Mouse (Mus musculus): Measurements from ENCODE around the gene Ube2e2.
"Not testable (repeated sequence)": the region's sequence is repeated elsewhere in the genome, so short reads cannot be mapped to it uniquely, and the experiment has no call there.

The Ube2e2 gene

GRCm38 (mm10) chr14:18754001-18754400 lies 140.1 kb downstream of the Ube2e2 start:
- DNase-seq (ENCODE audit: low spot score in 2 of 2): no peak

- DNase-seq (ENCODE audit: low spot score in 2 of 2): no peak
These were observed 162.9 kb downstream of the Ube2e2 start for GRCm38 (mm10) chr14:18731154-18731553.

- no peak for DNase-seq (ENCODE audit: low spot score in 2 of 2)
These were observed 173.2 kb downstream of the Ube2e2 start for GRCm38 (mm10) chr14:18720601-18721591.

- no peak for DNase-seq (ENCODE audit: low spot score in 2 of 2)
These were observed 177.1 kb downstream of the Ube2e2 start for GRCm38 (mm10) chr14:18716970-18717369.

- DNase-seq (ENCODE audit: low spot score in 2 of 2): no peak
These were observed 178.5 kb downstream of the Ube2e2 start for GRCm38 (mm10) chr14:18715529-18715928.

GRCm38 (mm10) chr14:18697662-18698225 lies 196.3 kb downstream of the Ube2e2 start:
- no peak for DNase-seq (ENCODE audit: low spot score in 2 of 2)

GRCm38 (mm10) chr14:18696418-18696817 lies 197.6 kb downstream of the Ube2e2 start:
- not testable (repeated sequence) for DNase-seq (ENCODE audit: low spot score in 2 of 2)

GRCm38 (mm10) chr14:18678121-18678836 lies 215.8 kb downstream of the Ube2e2 start:
- no peak for DNase-seq (ENCODE audit: low spot score in 2 of 2)

- DNase-seq (ENCODE audit: low spot score in 2 of 2): no peak
These were observed 223.4 kb downstream of the Ube2e2 start for GRCm38 (mm10) chr14:18670712-18671111.

GRCm38 (mm10) chr14:18669301-18669935 lies 224.6 kb downstream of the Ube2e2 start:
- no peak for DNase-seq (ENCODE audit: low spot score in 2 of 2)

- DNase-seq (ENCODE audit: low spot score in 2 of 2): not testable (repeated sequence)
These were observed 225.8 kb downstream of the Ube2e2 start for GRCm38 (mm10) chr14:18668309-18668708.

- no peak for DNase-seq (ENCODE audit: low spot score in 2 of 2)
These were observed 226.3 kb downstream of the Ube2e2 start for GRCm38 (mm10) chr14:18667755-18668154.

GRCm38 (mm10) chr14:18666251-18666650 lies 227.8 kb downstream of the Ube2e2 start:
- no peak for DNase-seq (ENCODE audit: low spot score in 2 of 2)

GRCm38 (mm10) chr14:18665267-18666024 lies 228.6 kb downstream of the Ube2e2 start:
- DNase-seq (ENCODE audit: low spot score in 2 of 2): peak; percentile 50 to 61

GRCm38 (mm10) chr14:18663666-18664065 lies 230.4 kb downstream of the Ube2e2 start:
- no peak for DNase-seq (ENCODE audit: low spot score in 2 of 2)

GRCm38 (mm10) chr14:18657777-18658753 lies 236.0 kb downstream of the Ube2e2 start:
- DNase-seq (ENCODE audit: low spot score in 2 of 2): no peak

- DNase-seq (ENCODE audit: low spot score in 2 of 2): no peak
These were observed 244.9 kb downstream of the Ube2e2 start for GRCm38 (mm10) chr14:18649123-18649675.

GRCm38 (mm10) chr14:18641656-18642055 lies 252.4 kb downstream of the Ube2e2 start:
- DNase-seq (ENCODE audit: low spot score in 2 of 2): no peak

GRCm38 (mm10) chr14:18638753-18639456 lies 255.2 kb downstream of the Ube2e2 start:
- DNase-seq (ENCODE audit: low spot score in 2 of 2): no peak

Measured in natural killer cell, adult 2 months (primary cell).